Mouse (Mus musculus): ENCODE results near the gene Gm20538.

DNA sequence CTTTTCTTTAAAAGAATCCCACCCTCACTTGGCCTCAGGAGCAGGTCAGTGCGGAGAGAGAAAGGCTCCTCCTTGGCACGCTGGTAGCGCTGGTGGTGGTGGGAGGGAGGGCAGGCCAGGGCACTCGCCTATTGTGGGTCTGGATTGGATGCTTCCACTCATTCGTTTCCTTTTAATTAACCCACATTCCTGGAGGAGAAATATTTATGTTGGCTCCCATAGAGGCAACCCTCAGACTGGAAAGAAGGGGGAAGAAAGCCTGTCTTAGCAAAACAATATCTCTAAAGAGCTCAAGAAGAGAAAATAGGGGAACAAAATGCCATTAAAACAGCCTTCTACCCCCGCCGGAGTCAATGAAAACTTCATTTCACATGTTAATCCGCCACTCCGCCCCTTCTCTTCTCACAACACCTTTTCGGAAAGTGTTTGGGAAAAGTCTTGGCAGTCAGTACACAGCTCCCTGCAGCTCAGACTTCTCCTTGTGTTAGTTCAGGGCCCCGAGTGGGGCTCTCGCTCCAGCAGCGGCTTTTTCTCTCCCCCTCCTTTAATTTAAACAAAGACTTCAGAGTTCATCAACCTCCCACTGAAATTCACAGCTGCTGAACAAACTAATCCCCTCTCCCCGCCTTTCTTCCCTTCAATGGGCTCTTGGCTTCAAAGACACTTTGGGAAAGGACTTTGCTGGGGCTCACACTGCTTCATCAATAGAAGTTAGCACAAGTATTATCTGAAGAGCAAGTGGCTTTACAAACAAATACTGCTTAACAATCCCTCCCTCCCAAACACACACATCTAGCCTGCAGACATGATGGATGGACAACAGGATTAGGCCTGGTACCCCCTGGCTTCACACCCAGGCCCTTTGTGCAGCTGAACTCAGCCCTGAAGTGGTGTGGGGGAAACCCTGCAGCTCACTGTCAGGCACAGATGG lies 37.8 kb downstream of the Gm20538 start:
- TF ChIP-seq CTCF (IDR thresholded peaks at IDR 0.05; ENCODE audit: low read depth) (no peak), EP300 (IDR thresholded peaks at IDR 0.05; ENCODE audit: low read depth) (no peak)

All from liver, postnatal 0 days (tissue).